Mouse (Mus musculus): Measurements from ENCODE around the gene Vgll4. TPM values are rescaled to one million over a fixed set of nuclear protein-coding genes. Genes with fewer than 3 reads are reported as not detected.

Gene Vgll4
- polyA plus RNA-seq, 1 experiment: 36.4 TPM

DNA sequence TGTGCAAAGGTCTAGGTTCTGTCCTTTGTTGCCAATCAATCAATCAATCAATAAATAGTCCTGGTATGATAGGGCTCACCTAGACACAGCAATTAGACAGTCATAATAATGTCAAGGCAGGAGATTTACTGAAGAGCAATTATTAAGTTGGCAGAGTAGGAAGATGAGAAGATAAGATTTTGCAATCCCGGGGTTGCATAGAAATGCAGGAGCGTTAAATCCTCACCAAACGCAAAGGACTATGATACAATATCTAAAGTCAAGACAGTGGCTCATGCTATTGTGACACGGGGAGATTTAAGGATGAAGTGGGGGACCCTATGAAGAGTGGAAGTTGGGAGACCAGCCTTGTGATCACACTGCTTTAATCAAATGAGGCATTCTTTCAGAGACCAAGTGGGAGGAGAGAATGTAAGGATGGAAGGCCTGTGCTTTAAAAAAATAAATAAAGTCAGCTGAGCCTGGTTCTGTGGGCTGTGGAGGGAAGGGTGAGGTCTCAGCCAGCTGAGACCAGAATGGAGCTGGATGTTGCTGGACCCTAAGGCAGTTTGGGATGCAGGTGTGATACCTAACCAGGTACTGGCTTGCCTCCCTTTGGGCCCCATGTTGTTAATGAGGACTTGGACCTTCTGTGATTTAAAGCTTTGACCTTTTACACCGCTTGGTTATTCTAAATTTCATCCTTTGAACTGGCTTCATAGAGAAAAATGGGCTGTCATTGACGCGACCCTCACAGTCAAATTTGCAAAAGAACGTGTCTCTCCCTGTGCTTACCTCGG is 139.9 kb downstream of the Vgll4 start:
- H3K4me1 ChIP-seq (ENCODE audit: control insufficient read depth, insufficient read depth, low read length): peaks cover 11% of the 10 kb centered on the region; the same call in 1 of the 2 replicates
- no peak for TF ChIP-seq POLR2A (IDR thresholded peaks at IDR 0.05; ENCODE audit: low read depth, low read length)
- TF ChIP-seq CTCF (IDR thresholded peaks at IDR 0.05; ENCODE audit: borderline replicate concordance, insufficient read depth, low read length): no peak
- H3K4me3 ChIP-seq (ENCODE audit: insufficient read depth, low read length): no peak overlapping the region
- H3K27ac ChIP-seq (ENCODE audit: insufficient read depth, low read length): no peak overlapping the region

GRCm38 (mm10) chr6:114826889-114827288 is 142.9 kb downstream of the Vgll4 start:
- H3K4me3 ChIP-seq (ENCODE audit: insufficient read depth, low read length): no peak overlapping the region
- H3K4me1 ChIP-seq (ENCODE audit: control insufficient read depth, insufficient read depth, low read length): no peaks in the 10 kb centered on the region
- TF ChIP-seq CTCF (IDR thresholded peaks at IDR 0.05; ENCODE audit: borderline replicate concordance, insufficient read depth, low read length) (no peak), POLR2A (IDR thresholded peaks at IDR 0.05; ENCODE audit: low read depth, low read length) (no peak)
- H3K27ac ChIP-seq (ENCODE audit: insufficient read depth, low read length): no peak overlapping the region

GRCm38 (mm10) chr6:114821646-114822045 is 148.1 kb downstream of the Vgll4 start:
- TF ChIP-seq CTCF (IDR thresholded peaks at IDR 0.05; ENCODE audit: borderline replicate concordance, insufficient read depth, low read length) (no peak), POLR2A (IDR thresholded peaks at IDR 0.05; ENCODE audit: low read depth, low read length) (no peak)
- no peak overlapping the region for H3K4me3 ChIP-seq (ENCODE audit: insufficient read depth, low read length)
- H3K27ac ChIP-seq (ENCODE audit: insufficient read depth, low read length): no peak overlapping the region

DNA sequence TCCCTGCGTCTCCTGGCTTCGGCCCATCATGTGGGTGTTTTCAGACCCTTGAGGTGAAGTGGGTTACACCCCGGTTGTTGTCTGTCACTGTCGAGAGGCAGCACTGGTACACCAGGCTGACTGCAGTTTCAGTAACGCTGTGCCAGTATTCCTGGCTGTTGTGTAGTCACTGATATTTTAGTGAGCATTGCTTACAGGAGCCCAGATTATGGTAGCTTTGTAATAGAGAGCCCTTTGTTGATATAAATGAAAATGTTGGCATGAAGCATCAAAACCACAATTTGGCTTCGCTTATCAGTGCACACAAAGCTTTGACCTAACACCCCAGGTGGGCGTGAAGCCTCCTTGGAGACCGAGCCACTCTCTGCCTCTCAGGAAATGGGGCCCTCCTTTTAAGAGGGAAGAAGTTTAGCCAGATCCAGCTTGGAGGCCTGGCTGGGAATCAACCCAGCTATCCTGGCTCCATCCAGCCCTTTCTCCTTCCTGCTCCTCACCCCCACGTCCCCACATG is 149.8 kb downstream of the Vgll4 start:
- H3K4me3 ChIP-seq (ENCODE audit: insufficient read depth, low read length): no peak overlapping the region
- H3K4me1 ChIP-seq (ENCODE audit: control insufficient read depth, insufficient read depth, low read length): no peaks in the 10 kb centered on the region
- TF ChIP-seq CTCF (IDR thresholded peaks at IDR 0.05; ENCODE audit: borderline replicate concordance, insufficient read depth, low read length) (no peak), POLR2A (IDR thresholded peaks at IDR 0.05; ENCODE audit: low read depth, low read length) (no peak)
- H3K27ac ChIP-seq (ENCODE audit: insufficient read depth, low read length): no peak overlapping the region

More at GRCm38 (mm10) chr6:114821646-114822045, 148.1 kb downstream of the Vgll4 start:
- no peaks in the 10 kb centered on the region for H3K4me1 ChIP-seq (ENCODE audit: control insufficient read depth, insufficient read depth, low read length)

GRCm38 (mm10) chr6:114818471-114818870 is 151.3 kb downstream of the Vgll4 start:
- H3K4me3 ChIP-seq (ENCODE audit: insufficient read depth, low read length): no peak overlapping the region
- no peaks in the 10 kb centered on the region for H3K4me1 ChIP-seq (ENCODE audit: control insufficient read depth, insufficient read depth, low read length)
- no peak overlapping the region for H3K27ac ChIP-seq (ENCODE audit: insufficient read depth, low read length)
- TF ChIP-seq POLR2A (IDR thresholded peaks at IDR 0.05; ENCODE audit: low read depth, low read length) (no peak), CTCF (IDR thresholded peaks at IDR 0.05; ENCODE audit: borderline replicate concordance, insufficient read depth, low read length) (no peak)

DNA sequence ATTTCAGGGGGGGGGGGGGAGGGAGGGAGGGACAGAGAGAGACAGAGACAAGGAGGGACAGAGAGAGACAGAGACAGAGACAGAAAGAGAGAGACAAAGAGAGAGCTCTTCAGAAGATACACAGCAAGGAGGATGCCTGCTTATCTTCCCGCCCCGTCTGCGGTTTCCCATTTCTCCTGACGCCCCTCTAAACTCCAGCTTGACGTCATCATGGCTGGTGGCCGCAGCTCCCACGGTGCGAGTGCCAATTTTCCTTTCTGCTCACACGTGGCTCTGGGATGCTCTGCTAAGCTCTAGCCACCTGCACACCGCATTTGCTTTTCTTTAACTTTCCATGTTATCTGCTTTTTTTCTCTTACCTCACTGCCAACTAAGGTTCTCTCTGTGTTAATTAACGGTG is 151.8 kb downstream of the Vgll4 start:
- H3K4me1 ChIP-seq (ENCODE audit: control insufficient read depth, insufficient read depth, low read length): no peaks in the 10 kb centered on the region
- no peak for TF ChIP-seq CTCF (IDR thresholded peaks at IDR 0.05; ENCODE audit: borderline replicate concordance, insufficient read depth, low read length)
- TF ChIP-seq POLR2A (IDR thresholded peaks at IDR 0.05; ENCODE audit: low read depth, low read length): no peak
- H3K4me3 ChIP-seq (ENCODE audit: insufficient read depth, low read length): no peak overlapping the region
- H3K27ac ChIP-seq (ENCODE audit: insufficient read depth, low read length): no peak overlapping the region

GRCm38 (mm10) chr6:114814882-114815650 is 154.7 kb downstream of the Vgll4 start:
- Histone ChIP-seq H3K27ac (ENCODE audit: insufficient read depth, low read length) (no peak overlapping the region), H3K4me3 (ENCODE audit: insufficient read depth, low read length) (no peak overlapping the region), H3K4me1 (ENCODE audit: control insufficient read depth, insufficient read depth, low read length) (no peaks in the 10 kb centered on the region)
- TF ChIP-seq POLR2A (IDR thresholded peaks at IDR 0.05; ENCODE audit: low read depth, low read length) (no peak), CTCF (IDR thresholded peaks at IDR 0.05; ENCODE audit: borderline replicate concordance, insufficient read depth, low read length) (no peak)

GRCm38 (mm10) chr6:114814199-114814881 is 155.5 kb downstream of the Vgll4 start:
- Histone ChIP-seq H3K27ac (ENCODE audit: insufficient read depth, low read length) (no peak overlapping the region), H3K4me3 (ENCODE audit: insufficient read depth, low read length) (no peak overlapping the region), H3K4me1 (ENCODE audit: control insufficient read depth, insufficient read depth, low read length) (no peaks in the 10 kb centered on the region)
- TF ChIP-seq CTCF (IDR thresholded peaks at IDR 0.05; ENCODE audit: borderline replicate concordance, insufficient read depth, low read length): no peak
- no peak for TF ChIP-seq POLR2A (IDR thresholded peaks at IDR 0.05; ENCODE audit: low read depth, low read length)

DNA sequence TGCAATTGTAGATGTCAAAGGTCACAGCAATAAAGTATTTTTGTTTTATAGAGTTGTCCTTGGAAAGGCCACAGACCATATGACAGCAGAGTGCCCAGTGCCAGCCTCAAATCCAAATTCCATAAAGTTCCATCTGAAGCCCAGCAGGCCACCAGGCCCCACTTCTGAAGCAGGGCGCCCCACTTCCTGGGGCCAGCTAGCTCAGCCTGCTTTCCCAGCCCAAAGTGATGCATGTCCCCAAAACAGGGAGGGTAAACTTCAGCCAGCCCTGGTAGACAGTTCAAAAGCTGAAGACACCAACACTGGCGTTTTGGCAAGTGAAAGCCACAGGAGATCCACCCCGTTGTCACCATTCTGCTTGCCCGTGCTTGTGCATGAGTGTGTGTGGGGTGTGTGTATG is 157.0 kb downstream of the Vgll4 start:
- no peak for TF ChIP-seq POLR2A (IDR thresholded peaks at IDR 0.05; ENCODE audit: low read depth, low read length)
- TF ChIP-seq CTCF (IDR thresholded peaks at IDR 0.05; ENCODE audit: borderline replicate concordance, insufficient read depth, low read length): no peak
- no peak overlapping the region for H3K27ac ChIP-seq (ENCODE audit: insufficient read depth, low read length)
- no peaks in the 10 kb centered on the region for H3K4me1 ChIP-seq (ENCODE audit: control insufficient read depth, insufficient read depth, low read length)
- H3K4me3 ChIP-seq (ENCODE audit: insufficient read depth, low read length): no peak overlapping the region
